ENCODE assay signal across 16 mouse cellular contexts in the genomic region with DNA sequence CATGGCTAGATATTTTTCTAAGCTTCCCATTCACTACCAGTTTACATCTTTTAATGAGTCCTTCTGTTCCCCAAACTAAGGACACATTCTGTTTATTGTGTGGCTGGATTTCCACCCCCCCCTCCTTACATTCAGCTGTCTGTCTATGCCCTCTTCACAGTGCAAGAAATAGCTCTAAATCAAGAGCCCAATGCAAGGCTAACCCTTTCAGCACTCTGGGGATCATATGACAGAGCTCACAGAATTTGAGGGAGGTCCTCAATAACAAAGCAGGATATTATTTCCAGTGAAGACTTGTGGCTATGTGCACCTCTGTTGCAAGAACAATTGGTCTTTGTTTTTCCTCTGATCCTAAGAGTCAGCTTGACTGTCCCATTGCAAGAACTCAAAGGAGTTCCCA.
DNase-seq lines count a peak whose midpoint lies in the region; ATAC-seq lines count a peak whose summit lies in the region.
"Had no signal": no experiment of that assay in that cellular context is flagged by ENCODE, and none has a peak within 500 bp of the region (broad histone marks: within the 10 kb centered on the region; RNA-seq: fewer than 3 reads in every experiment).

No protein-coding gene starts in this region.

- no peak; the same call in 1 of the 2 replicates for ATAC-seq in hindbrain, embryonic 14.5 days (ENCODE audit: low FRiP score)
- ATAC-seq in midbrain, embryonic 15.5 days (replicated peaks) = no peak
- peak; percentile 73 for ATAC-seq in neural tube, embryonic 11.5 days (ENCODE audit: insufficient read depth, low FRiP score, low TSS enrichment)
- no peak for ATAC-seq in erythroblast, adult 5-6 weeks (replicated peaks; ENCODE audit: low FRiP score, poor library complexity, severe bottlenecking)
- ATAC-seq: forebrain, embryonic 14.5 days; inflammation-experienced regulatory T-cells, adult 6 months had no signal

- peak; percentile 25 for DNase-seq in hindbrain, embryonic 10.5 days (ENCODE audit: low spot score)
- DNase-seq in hindbrain, embryonic 14.5 days (ENCODE audit: low spot score) = no peak
- DNase-seq in midbrain, embryonic 10.5 days (ENCODE audit: low spot score) = peak; percentile 19
- peak; percentile 50 for DNase-seq in embryo, embryonic 11 days
- DNase-seq in neural tube, embryonic 11.5 days (ENCODE audit: low spot score) = peak; percentile 15
- no peak for DNase-seq in right cerebral cortex, postnatal 4 days
- DNase-seq: gastrocnemius, postnatal 36 days; left cerebral cortex, postnatal 4 days; thymus, postnatal 14 days had no signal

- no peak overlapping the region for H3K4me3 ChIP-seq in hindbrain, embryonic 10.5 days
- no peak overlapping the region for H3K4me3 ChIP-seq in hindbrain, embryonic 14.5 days (replicated peaks; ENCODE audit: low read length)
- H3K4me3 ChIP-seq in midbrain, embryonic 10.5 days = no peak overlapping the region
- no peak overlapping the region for H3K4me3 ChIP-seq in midbrain, embryonic 15.5 days
- H3K4me3 ChIP-seq in neural tube, embryonic 11.5 days (ENCODE audit: low read depth, low read length) = no peak overlapping the region
- H3K4me3 ChIP-seq: heart, embryonic 15.5 days; layer of hippocampus, adult 2 months; lung, embryonic 15.5 days had no signal

- no peaks in the 10 kb centered on the region for H3K9me3 ChIP-seq in hindbrain, embryonic 10.5 days
- no peaks in the 10 kb centered on the region for H3K9me3 ChIP-seq in hindbrain, embryonic 14.5 days (ENCODE audit: control insufficient read depth, low read length)
- H3K9me3 ChIP-seq in midbrain, embryonic 10.5 days (replicated peaks) = no peaks in the 10 kb centered on the region
- no peaks in the 10 kb centered on the region for H3K9me3 ChIP-seq in midbrain, embryonic 15.5 days
- H3K9me3 ChIP-seq in neural tube, embryonic 11.5 days (ENCODE audit: control insufficient read depth, low read length) = no peaks in the 10 kb centered on the region
- H3K9me3 ChIP-seq: heart, embryonic 15.5 days; lung, embryonic 15.5 days had no signal

- no peak overlapping the region for H3K27ac ChIP-seq in hindbrain, embryonic 10.5 days
- H3K27ac ChIP-seq in hindbrain, embryonic 14.5 days = no peak overlapping the region
- H3K27ac ChIP-seq in midbrain, embryonic 10.5 days (replicated peaks) = peak overlapping the region; percentile 23; the same call in 1 of the 2 replicates
- no peak overlapping the region for H3K27ac ChIP-seq in midbrain, embryonic 15.5 days
- H3K27ac ChIP-seq in neural tube, embryonic 11.5 days (ENCODE audit: low read depth, low read length) = no peak overlapping the region
- H3K27ac ChIP-seq: heart, embryonic 15.5 days; layer of hippocampus, adult 2 months; lung, embryonic 15.5 days had no signal

- H3K4me1 ChIP-seq in hindbrain, embryonic 10.5 days (replicated peaks) = peaks cover 9% of the 10 kb centered on the region
- H3K4me1 ChIP-seq in hindbrain, embryonic 14.5 days (replicated peaks; ENCODE audit: control insufficient read depth, insufficient read depth, low read length) = no peaks in the 10 kb centered on the region
- peaks cover 13% of the 10 kb centered on the region for H3K4me1 ChIP-seq in midbrain, embryonic 10.5 days
- no peaks in the 10 kb centered on the region for H3K4me1 ChIP-seq in midbrain, embryonic 15.5 days
- no peaks in the 10 kb centered on the region for H3K4me1 ChIP-seq in neural tube, embryonic 11.5 days (ENCODE audit: control insufficient read depth, insufficient read depth, low read length)
- H3K4me1 ChIP-seq: heart, embryonic 15.5 days; lung, embryonic 15.5 days had no signal

- no peaks in the 10 kb centered on the region for H3K36me3 ChIP-seq in hindbrain, embryonic 10.5 days
- no peaks in the 10 kb centered on the region for H3K36me3 ChIP-seq in hindbrain, embryonic 14.5 days (replicated peaks; ENCODE audit: control insufficient read depth, insufficient read depth)
- no peaks in the 10 kb centered on the region for H3K36me3 ChIP-seq in midbrain, embryonic 10.5 days
- H3K36me3 ChIP-seq in midbrain, embryonic 15.5 days (replicated peaks) = no peaks in the 10 kb centered on the region
- no peaks in the 10 kb centered on the region for H3K36me3 ChIP-seq in neural tube, embryonic 11.5 days (ENCODE audit: control insufficient read depth, insufficient read depth, low read length)
- H3K36me3 ChIP-seq: heart, embryonic 15.5 days; lung, embryonic 15.5 days had no signal

- no peak overlapping the region for H3K9ac ChIP-seq in hindbrain, embryonic 14.5 days
- no peak overlapping the region for H3K9ac ChIP-seq in midbrain, embryonic 15.5 days
- H3K9ac ChIP-seq in neural tube, embryonic 11.5 days (ENCODE audit: low read length) = no peak overlapping the region
- H3K9ac ChIP-seq: heart, embryonic 15.5 days; lung, embryonic 15.5 days had no signal

- no peaks in the 10 kb centered on the region for H3K27me3 ChIP-seq in hindbrain, embryonic 10.5 days (ENCODE audit: insufficient read depth, poor library complexity, severe bottlenecking)
- no peaks in the 10 kb centered on the region for H3K27me3 ChIP-seq in hindbrain, embryonic 14.5 days (ENCODE audit: control insufficient read depth, insufficient read depth, low read length)
- no peaks in the 10 kb centered on the region for H3K27me3 ChIP-seq in midbrain, embryonic 10.5 days (ENCODE audit: low read depth, poor library complexity, severe bottlenecking)
- no peaks in the 10 kb centered on the region for H3K27me3 ChIP-seq in midbrain, embryonic 15.5 days (replicated peaks)
- H3K27me3 ChIP-seq in neural tube, embryonic 11.5 days (ENCODE audit: control insufficient read depth, insufficient read depth, low read length) = no peaks in the 10 kb centered on the region
- H3K27me3 ChIP-seq: heart, embryonic 15.5 days; lung, embryonic 15.5 days had no signal

- no peak overlapping the region for H3K4me2 ChIP-seq in hindbrain, embryonic 14.5 days (replicated peaks)
- no peak overlapping the region for H3K4me2 ChIP-seq in midbrain, embryonic 15.5 days
- H3K4me2 ChIP-seq in neural tube, embryonic 11.5 days (ENCODE audit: low read depth) = no peak overlapping the region
- H3K4me2 ChIP-seq: heart, embryonic 15.5 days; lung, embryonic 15.5 days had no signal

Comparison
In these comparisons a context has a peak if more than half of its experiments do, and no peak if none do; other contexts are left out.
1. DNase-seq: peak in hindbrain, embryonic 10.5 days (single experiment), midbrain, embryonic 10.5 days (single experiment), embryo, embryonic 11 days (single experiment) and neural tube, embryonic 11.5 days (single experiment); none in hindbrain, embryonic 14.5 days (single experiment) and right cerebral cortex, postnatal 4 days (single experiment).